Mouse (Mus musculus): ENCODE measurements around the gene Tbc1d22a. TPM values are rescaled to one million over a fixed set of nuclear protein-coding genes. Genes with fewer than 3 reads are reported as not detected.

Tbc1d22a gene
- total RNA-seq, 1 experiment: 19.2 TPM

GRCm38 (mm10) chr15:86432791-86433190 is 218.5 kb downstream of the Tbc1d22a start:
- in situ Hi-C loops (cut with MboI; ENCODE audit: low sequenced_read_pairs in 2 of 2, unreplicated experiment in 2 of 2): no loop called here
- TF ChIP-seq ZNF384 (IDR thresholded peaks at IDR 0.05; ENCODE audit: low read depth, low read length) (no peak), HCFC1 (IDR thresholded peaks at IDR 0.05; ENCODE audit: borderline replicate concordance, insufficient read depth, low read length) (no peak), ZC3H11A (IDR thresholded peaks at IDR 0.05; ENCODE audit: borderline replicate concordance, low read depth, low read length) (no peak), CHD2 (IDR thresholded peaks at IDR 0.05; ENCODE audit: low read depth, low read length) (no peak), MAFK (IDR thresholded peaks at IDR 0.05; ENCODE audit: insufficient read depth, low read depth, low read length) (no peak)

GRCm38 (mm10) chr15:86433378-86433777 is 219.1 kb downstream of the Tbc1d22a start:
- in situ Hi-C loops (cut with MboI; ENCODE audit: low sequenced_read_pairs in 2 of 2, unreplicated experiment in 2 of 2): no loop called here
- H3K9ac ChIP-seq (ENCODE audit: insufficient read depth, low read depth, low read length, poor library complexity, severe bottlenecking): no peak overlapping the region
- no peak for DNase-seq (ENCODE audit: low read depth, low spot score)
- no peak for TF ChIP-seq MAFK (IDR thresholded peaks at IDR 0.05; ENCODE audit: insufficient read depth, low read depth, low read length)
- no peak for TF ChIP-seq ZNF384 (IDR thresholded peaks at IDR 0.05; ENCODE audit: low read depth, low read length)
- TF ChIP-seq CHD2 (IDR thresholded peaks at IDR 0.05; ENCODE audit: low read depth, low read length): no peak
- TF ChIP-seq HCFC1 (IDR thresholded peaks at IDR 0.05; ENCODE audit: borderline replicate concordance, insufficient read depth, low read length): no peak
- no peak for TF ChIP-seq ZC3H11A (IDR thresholded peaks at IDR 0.05; ENCODE audit: borderline replicate concordance, low read depth, low read length)
- no peak overlapping the region for H3K27ac ChIP-seq (ENCODE audit: insufficient read depth, low read depth, low read length, poor library complexity, severe bottlenecking)
- H3K36me3 ChIP-seq (ENCODE audit: control insufficient read depth, insufficient read depth, low read length, poor library complexity, severe bottlenecking): no peaks in the 10 kb centered on the region
- H3K4me1 ChIP-seq (ENCODE audit: control insufficient read depth in 2 of 2, insufficient read depth in 2 of 2, low read length in 2 of 2, poor library complexity in 1 of 2): no peaks in the 10 kb centered on the region
- no peaks in the 10 kb centered on the region for H3K9me3 ChIP-seq (ENCODE audit: control insufficient read depth, insufficient read depth, low read depth, low read length)
- H3K4me3 ChIP-seq (ENCODE audit: insufficient read depth in 1 of 2, low read depth in 1 of 2, low read length in 2 of 2, poor library complexity in 1 of 2, severe bottlenecking in 1 of 2): no peak overlapping the region

More at GRCm38 (mm10) chr15:86432791-86433190, 218.5 kb downstream of the Tbc1d22a start:
- Histone ChIP-seq H3K4me3 (ENCODE audit: insufficient read depth in 1 of 2, low read depth in 1 of 2, low read length in 2 of 2, poor library complexity in 1 of 2, severe bottlenecking in 1 of 2) (no peak overlapping the region), H3K4me1 (ENCODE audit: control insufficient read depth in 2 of 2, insufficient read depth in 2 of 2, low read length in 2 of 2, poor library complexity in 1 of 2) (no peaks in the 10 kb centered on the region), H3K27ac (ENCODE audit: insufficient read depth, low read depth, low read length, poor library complexity, severe bottlenecking) (no peak overlapping the region), H3K36me3 (ENCODE audit: control insufficient read depth, insufficient read depth, low read length, poor library complexity, severe bottlenecking) (no peaks in the 10 kb centered on the region), H3K9ac (ENCODE audit: insufficient read depth, low read depth, low read length, poor library complexity, severe bottlenecking) (no peak overlapping the region), H3K9me3 (ENCODE audit: control insufficient read depth, insufficient read depth, low read depth, low read length) (no peaks in the 10 kb centered on the region)
- DNase-seq (ENCODE audit: low read depth, low spot score): no peak

- in situ Hi-C loops (cut with MboI; ENCODE audit: low sequenced_read_pairs in 2 of 2, unreplicated experiment in 2 of 2): no loop called here
- TF ChIP-seq CHD2 (IDR thresholded peaks at IDR 0.05; ENCODE audit: low read depth, low read length) (no peak), ZNF384 (IDR thresholded peaks at IDR 0.05; ENCODE audit: low read depth, low read length) (no peak), HCFC1 (IDR thresholded peaks at IDR 0.05; ENCODE audit: borderline replicate concordance, insufficient read depth, low read length) (no peak), ZC3H11A (IDR thresholded peaks at IDR 0.05; ENCODE audit: borderline replicate concordance, low read depth, low read length) (no peak), MAFK (IDR thresholded peaks at IDR 0.05; ENCODE audit: insufficient read depth, low read depth, low read length) (no peak)
- Histone ChIP-seq H3K27ac (ENCODE audit: insufficient read depth, low read depth, low read length, poor library complexity, severe bottlenecking) (no peak overlapping the region), H3K4me3 (ENCODE audit: insufficient read depth in 1 of 2, low read depth in 1 of 2, low read length in 2 of 2, poor library complexity in 1 of 2, severe bottlenecking in 1 of 2) (no peak overlapping the region), H3K9me3 (ENCODE audit: control insufficient read depth, insufficient read depth, low read depth, low read length) (no peaks in the 10 kb centered on the region), H3K4me1 (ENCODE audit: control insufficient read depth in 2 of 2, insufficient read depth in 2 of 2, low read length in 2 of 2, poor library complexity in 1 of 2) (no peaks in the 10 kb centered on the region), H3K36me3 (ENCODE audit: control insufficient read depth, insufficient read depth, low read length, poor library complexity, severe bottlenecking) (no peaks in the 10 kb centered on the region), H3K9ac (ENCODE audit: insufficient read depth, low read depth, low read length, poor library complexity, severe bottlenecking) (no peak overlapping the region)
- no peak for DNase-seq (ENCODE audit: low read depth, low spot score)
Observed at GRCm38 (mm10) chr15:86434241-86434640, 220.0 kb downstream of the Tbc1d22a start.

- H3K9me3 ChIP-seq (ENCODE audit: control insufficient read depth, insufficient read depth, low read depth, low read length): no peaks in the 10 kb centered on the region
- in situ Hi-C loops (cut with MboI; ENCODE audit: low sequenced_read_pairs in 2 of 2, unreplicated experiment in 2 of 2): no loop called here
- DNase-seq (ENCODE audit: low read depth, low spot score): no peak
- no peaks in the 10 kb centered on the region for H3K36me3 ChIP-seq (ENCODE audit: control insufficient read depth, insufficient read depth, low read length, poor library complexity, severe bottlenecking)
- no peak overlapping the region for H3K9ac ChIP-seq (ENCODE audit: insufficient read depth, low read depth, low read length, poor library complexity, severe bottlenecking)
- H3K4me3 ChIP-seq (ENCODE audit: insufficient read depth in 1 of 2, low read depth in 1 of 2, low read length in 2 of 2, poor library complexity in 1 of 2, severe bottlenecking in 1 of 2): no peak overlapping the region
- H3K27ac ChIP-seq (ENCODE audit: insufficient read depth, low read depth, low read length, poor library complexity, severe bottlenecking): no peak overlapping the region
- TF ChIP-seq HCFC1 (IDR thresholded peaks at IDR 0.05; ENCODE audit: borderline replicate concordance, insufficient read depth, low read length) (no peak), ZC3H11A (IDR thresholded peaks at IDR 0.05; ENCODE audit: borderline replicate concordance, low read depth, low read length) (no peak), MAFK (IDR thresholded peaks at IDR 0.05; ENCODE audit: insufficient read depth, low read depth, low read length) (no peak), CHD2 (IDR thresholded peaks at IDR 0.05; ENCODE audit: low read depth, low read length) (no peak), ZNF384 (IDR thresholded peaks at IDR 0.05; ENCODE audit: low read depth, low read length) (no peak)
- no peaks in the 10 kb centered on the region for H3K4me1 ChIP-seq (ENCODE audit: control insufficient read depth in 2 of 2, insufficient read depth in 2 of 2, low read length in 2 of 2, poor library complexity in 1 of 2)
Observed at GRCm38 (mm10) chr15:86437346-86437745, 223.1 kb downstream of the Tbc1d22a start.

Measured in ES-E14 (cell line).